19 mouse cellular contexts compared by ENCODE assay signal in genomic region chr16:20413870-20414331, GRCm38 (mm10). TPM values are rescaled to one million over a fixed set of nuclear protein-coding genes. Genes with fewer than 3 reads are reported as not detected.
DNase-seq lines count a peak whose midpoint lies in the region; ATAC-seq and TF ChIP-seq lines count a peak whose summit lies in the region.
"Had no signal": no experiment of that assay in that cellular context is flagged by ENCODE, and none has a peak within 500 bp of the region (broad histone marks: within the 10 kb centered on the region; RNA-seq: fewer than 3 reads in every experiment).

No protein-coding gene starts in this region.

- no peaks in the 10 kb centered on the region for H3K9me3 ChIP-seq in hindbrain, embryonic 13.5 days
- no peaks in the 10 kb centered on the region for H3K9me3 ChIP-seq in kidney, embryonic 16.5 days (ENCODE audit: low read length)
- H3K9me3 ChIP-seq: embryonic facial prominence, embryonic 12.5 days; forebrain, embryonic 12.5 days; heart, embryonic 15.5 days; hindbrain, embryonic 15.5 days; limb, embryonic 12.5 days had no signal

- H3K79me2 ChIP-seq in C2C12 (ENCODE audit: control insufficient read depth, insufficient read depth): peaks cover 90% of the 10 kb centered on the region

- WGBS in hindbrain, embryonic 13.5 days: 84% methylated on average over 2 of the region's 2 CpGs
- WGBS in kidney, embryonic 16.5 days: 74% methylated on average over 2 of the region's 2 CpGs

- no peak overlapping the region for H3K9ac ChIP-seq in hindbrain, embryonic 13.5 days
- no peak overlapping the region for H3K9ac ChIP-seq in kidney, embryonic 16.5 days (replicated peaks; ENCODE audit: low read length)
- H3K9ac ChIP-seq: embryonic facial prominence, embryonic 12.5 days; forebrain, embryonic 12.5 days; heart, embryonic 15.5 days; hindbrain, embryonic 15.5 days; limb, embryonic 12.5 days had no signal

- no peak overlapping the region for H3K4me3 ChIP-seq in gastrocnemius, adult 2 months
- H3K4me3 ChIP-seq in C2C12 (ENCODE audit: insufficient read depth, poor library complexity, severe bottlenecking): no peak overlapping the region
- no peak overlapping the region for H3K4me3 ChIP-seq in embryonic fibroblast, embryonic 13.5 days (ENCODE audit: insufficient read depth, low read length)
- H3K4me3 ChIP-seq in hindbrain, embryonic 13.5 days: no peak overlapping the region
- H3K4me3 ChIP-seq in kidney, embryonic 16.5 days (ENCODE audit: low read length): no peak overlapping the region
- H3K4me3 ChIP-seq: embryonic facial prominence, embryonic 12.5 days; forebrain, embryonic 12.5 days; heart, embryonic 15.5 days; hindbrain, embryonic 15.5 days; limb, embryonic 12.5 days had no signal

- no peak for DNase-seq in gastrocnemius, adult 2 months
- DNase-seq in gastrocnemius, postnatal 14 days: no peak
- peak; percentile 73 for DNase-seq in lung, postnatal 25 days (ENCODE audit: low spot score)
- no peak for DNase-seq in layer of hippocampus, adult 11-12 months (ENCODE audit: low spot score)
- DNase-seq: cerebellum, postnatal 10 days; gastrocnemius, postnatal 10 days; right cerebral cortex, adult 18-20 months had no signal

- intact Hi-C loops in gastrocnemius, adult 2 months (cut with DNase I): no loop called here
- intact Hi-C loops in gastrocnemius, postnatal 14 days (cut with DNase I; ENCODE audit: low total_unique reads): no loop called here

- H3K27me3 ChIP-seq in C2C12 (ENCODE audit: control insufficient read depth, insufficient read depth, insufficient read length): no peaks in the 10 kb centered on the region
- no peaks in the 10 kb centered on the region for H3K27me3 ChIP-seq in hindbrain, embryonic 13.5 days
- no peaks in the 10 kb centered on the region for H3K27me3 ChIP-seq in kidney, embryonic 16.5 days (ENCODE audit: insufficient read depth, low read length)
- H3K27me3 ChIP-seq: embryonic facial prominence, embryonic 12.5 days; forebrain, embryonic 12.5 days; heart, embryonic 15.5 days; hindbrain, embryonic 15.5 days; limb, embryonic 12.5 days had no signal

- H3K79me3 ChIP-seq in C2C12 (ENCODE audit: low read depth): peaks cover 39% of the 10 kb centered on the region

- peaks cover 22% of the 10 kb centered on the region for H3K36me3 ChIP-seq in C2C12 (ENCODE audit: control insufficient read depth, insufficient read depth)
- peaks cover 23% of the 10 kb centered on the region; the same call in 1 of the 2 replicates for H3K36me3 ChIP-seq in hindbrain, embryonic 13.5 days
- no peaks in the 10 kb centered on the region for H3K36me3 ChIP-seq in kidney, embryonic 16.5 days (ENCODE audit: insufficient read depth, low read length)
- H3K36me3 ChIP-seq: embryonic facial prominence, embryonic 12.5 days; forebrain, embryonic 12.5 days had no signal

- H3K4me2 ChIP-seq in hindbrain, embryonic 13.5 days: no peak overlapping the region
- H3K4me2 ChIP-seq in kidney, embryonic 16.5 days (replicated peaks; ENCODE audit: low read depth, low read length): no peak overlapping the region
- H3K4me2 ChIP-seq: embryonic facial prominence, embryonic 12.5 days; forebrain, embryonic 12.5 days; heart, embryonic 15.5 days; hindbrain, embryonic 15.5 days; limb, embryonic 12.5 days had no signal

- no peak overlapping the region for H3ac ChIP-seq in C2C12 (ENCODE audit: control insufficient read depth, insufficient read length, low read depth)

- no peak for TF ChIP-seq POLR2A in embryonic fibroblast, embryonic 13.5 days (IDR thresholded peaks at IDR 0.05; ENCODE audit: low read depth, low read length)

- no peak for ATAC-seq in hindbrain, embryonic 13.5 days (ENCODE audit: low FRiP score)
- no peak for ATAC-seq in kidney, embryonic 16.5 days (ENCODE audit: low FRiP score, low TSS enrichment)
- ATAC-seq: CD4-positive, CD25-positive, alpha-beta regulatory T cell, adult 4 months had no signal

- no peak for TF ChIP-seq CTCF in gastrocnemius, adult 2 months (IDR thresholded peaks at IDR 0.05)
- TF ChIP-seq CTCF in C2C12 (IDR thresholded peaks at IDR 0.05; ENCODE audit: control insufficient read depth, insufficient read depth, insufficient read length): no peak
- no peak for TF ChIP-seq CTCF in embryonic fibroblast, embryonic 13.5 days (IDR thresholded peaks at IDR 0.05; ENCODE audit: borderline replicate concordance, insufficient read depth, low read length)

- peak overlapping the region; percentile 64 for H3K27ac ChIP-seq in gastrocnemius, adult 2 months
- peak overlapping the region; percentile 65 for H3K27ac ChIP-seq in embryonic fibroblast, embryonic 13.5 days (ENCODE audit: insufficient read depth, low read length)
- H3K27ac ChIP-seq in hindbrain, embryonic 13.5 days: no peak overlapping the region
- no peak overlapping the region for H3K27ac ChIP-seq in kidney, embryonic 16.5 days (ENCODE audit: low read length)
- H3K27ac ChIP-seq: embryonic facial prominence, embryonic 12.5 days; forebrain, embryonic 12.5 days; heart, embryonic 15.5 days; hindbrain, embryonic 15.5 days; kidney, postnatal 0 days; limb, embryonic 12.5 days; macrophage had no signal

- H3K4me1 ChIP-seq in embryonic fibroblast, embryonic 13.5 days (ENCODE audit: control insufficient read depth, insufficient read depth, low read length): peaks cover 25% of the 10 kb centered on the region
- 0 out of 2 replicates have a peak, but pooled peaks cover 3% of the 10 kb centered on the region for H3K4me1 ChIP-seq in hindbrain, embryonic 13.5 days (replicated peaks)
- no peaks in the 10 kb centered on the region for H3K4me1 ChIP-seq in kidney, embryonic 16.5 days (ENCODE audit: insufficient read depth, low read length)
- H3K4me1 ChIP-seq: forebrain, embryonic 12.5 days; hindbrain, embryonic 15.5 days; limb, embryonic 12.5 days had no signal

TF ChIP-seq in C2C12, 6 proteins besides CTCF, POLR2A, EP300 and RAD21:
- TF ChIP-seq USF1 (IDR thresholded peaks at IDR 0.05; ENCODE audit: low read depth) (peak; percentile 58), MYOD1 (IDR thresholded peaks at IDR 0.05; ENCODE audit: control insufficient read depth, insufficient read length, low read depth) (no peak)

RNA-seq across cellular contexts. Expression of gene Abcc5, which starts 12.3 kb away (rescaled TPM):
- total RNA-seq in gastrocnemius, adult 2 months (2021): 10 to 100 TPM; 54.4 to 66.0 TPM
- total RNA-seq in gastrocnemius, postnatal 14 days (2021): 10 to 100 TPM; 42.6 to 43.0 TPM
- 25.8 TPM for polyA plus RNA-seq in C2C12 (2012; fragmentation: generic; extraction: Trizol)
- polyA plus RNA-seq in embryonic fibroblast, embryonic 13.5 days (2011; ENCODE audit: insufficient read length, low read depth, missing spikeins): 74.8 and 76.8 TPM in 2 replicates
- polyA plus RNA-seq in hindbrain, embryonic 13.5 days (2015; fragmentation: Nextera tagmentation; extraction: Ambion mirVana): 142 and 143 TPM in 2 replicates
- polyA plus RNA-seq in kidney, embryonic 16.5 days (2015; fragmentation: Nextera tagmentation; extraction: Ambion mirVana): 66.9 and 68.1 TPM in 2 replicates

Comparison
In these comparisons a context has a peak if more than half of its experiments do, and no peak if none do; other contexts are left out.
1. H3K27ac ChIP-seq: peak in gastrocnemius, adult 2 months (single experiment) and embryonic fibroblast, embryonic 13.5 days (single experiment); none in hindbrain, embryonic 13.5 days (single experiment) and kidney, embryonic 16.5 days (single experiment).